Mouse (Mus musculus): ENCODE measurements around the gene Zfp93. TPM values are rescaled to one million over a fixed set of nuclear protein-coding genes. Genes with fewer than 3 reads are reported as not detected.

Gene Zfp93
- polyA plus RNA-seq, 1 experiment, result 1.8 TPM

DNA sequence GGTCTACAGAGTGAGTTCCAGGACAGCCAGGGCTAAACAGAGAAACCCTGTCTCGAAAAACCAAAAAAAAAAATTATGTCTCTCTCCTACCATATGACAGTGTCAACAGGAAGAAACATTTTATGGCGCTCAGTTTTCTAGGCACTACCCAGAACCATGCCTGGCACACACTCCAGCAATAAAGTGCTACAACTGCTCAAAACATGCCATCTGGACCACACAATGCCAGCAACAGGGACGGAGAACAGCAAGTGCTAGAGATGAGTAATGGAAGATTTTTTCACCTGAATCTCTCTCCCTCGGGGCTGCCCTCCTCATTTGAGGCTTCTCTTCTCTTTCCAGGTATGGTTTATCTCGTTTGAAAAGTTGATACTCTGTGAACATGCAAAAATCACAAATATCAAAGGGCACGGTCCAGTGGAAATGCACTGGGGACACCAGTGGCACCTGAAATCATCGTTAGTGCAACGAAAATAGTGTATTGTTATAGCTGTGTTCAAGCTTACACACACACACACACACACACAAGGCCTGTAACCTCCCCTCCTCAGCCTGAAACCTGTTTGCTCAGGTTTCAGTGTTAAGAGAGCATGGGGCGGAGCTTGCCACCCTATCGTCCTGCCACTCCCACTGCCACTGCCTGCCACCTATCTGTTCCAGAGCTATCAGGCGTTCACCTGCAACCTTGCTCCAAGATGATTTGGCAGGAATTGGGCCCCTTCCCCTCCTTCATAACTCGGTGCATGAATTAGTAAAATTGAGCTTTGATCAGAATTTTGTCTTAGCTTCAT lies 23.0 kb downstream of the Zfp93 start:
- Histone ChIP-seq H3K4me3 (ENCODE audit: insufficient read depth, poor library complexity, severe bottlenecking) (no peak overlapping the region), H3ac (ENCODE audit: control insufficient read depth, insufficient read length, low read depth) (no peak overlapping the region), H3K79me3 (ENCODE audit: low read depth) (no peaks in the 10 kb centered on the region), H3K36me3 (ENCODE audit: control insufficient read depth, insufficient read depth) (peaks cover 9% of the 10 kb centered on the region), H3K27me3 (ENCODE audit: control insufficient read depth, insufficient read depth, insufficient read length) (no peaks in the 10 kb centered on the region), H3K79me2 (ENCODE audit: control insufficient read depth, insufficient read depth) (no peaks in the 10 kb centered on the region)
- TF ChIP-seq USF1 (IDR thresholded peaks at IDR 0.05; ENCODE audit: low read depth) (no peak), MYOD1 (IDR thresholded peaks at IDR 0.05; ENCODE audit: control insufficient read depth, insufficient read length, low read depth) (no peak), MAX (IDR thresholded peaks at IDR 0.05) (no peak), MYOG (IDR thresholded peaks at IDR 0.05; ENCODE audit: control insufficient read depth, extremely low read depth, insufficient read length) (no peak), FOSL1 (IDR thresholded peaks at IDR 0.05; ENCODE audit: insufficient read depth, low read length, poor library complexity, severe bottlenecking) (no peak), CEBPB (IDR thresholded peaks at IDR 0.05; ENCODE audit: low read depth) (no peak), CTCF (IDR thresholded peaks at IDR 0.05; ENCODE audit: control insufficient read depth, insufficient read depth, insufficient read length) (no peak)

DNA sequence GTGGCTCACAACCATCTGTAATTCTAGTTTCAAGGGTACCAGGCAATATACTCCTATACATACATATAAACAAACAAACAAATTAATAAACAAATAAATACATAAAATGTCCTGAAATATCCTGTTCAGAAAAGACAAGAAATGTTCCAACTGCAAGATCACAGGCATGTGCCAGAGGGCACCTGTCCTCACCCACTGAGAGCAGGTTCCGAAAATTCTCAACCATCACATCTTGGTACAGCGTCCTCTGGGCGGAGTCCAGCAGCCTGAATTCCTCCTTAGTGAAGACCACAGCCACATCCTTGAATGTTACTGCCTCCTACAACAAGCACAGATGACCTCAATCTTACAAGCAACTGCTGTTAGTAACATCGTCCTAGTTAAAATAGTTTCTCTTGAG lies 24.5 kb downstream of the Zfp93 start:
- Histone ChIP-seq H3ac (ENCODE audit: control insufficient read depth, insufficient read length, low read depth) (no peak overlapping the region), H3K79me3 (ENCODE audit: low read depth) (no peaks in the 10 kb centered on the region), H3K36me3 (ENCODE audit: control insufficient read depth, insufficient read depth) (peaks cover 9% of the 10 kb centered on the region), H3K27me3 (ENCODE audit: control insufficient read depth, insufficient read depth, insufficient read length) (no peaks in the 10 kb centered on the region), H3K4me3 (ENCODE audit: insufficient read depth, poor library complexity, severe bottlenecking) (no peak overlapping the region), H3K79me2 (ENCODE audit: control insufficient read depth, insufficient read depth) (no peaks in the 10 kb centered on the region)
- TF ChIP-seq MAX (IDR thresholded peaks at IDR 0.05), result no peak
- TF ChIP-seq FOSL1 (IDR thresholded peaks at IDR 0.05; ENCODE audit: insufficient read depth, low read length, poor library complexity, severe bottlenecking), result no peak
- no peak for TF ChIP-seq MYOD1 (IDR thresholded peaks at IDR 0.05; ENCODE audit: control insufficient read depth, insufficient read length, low read depth)
- TF ChIP-seq CEBPB (IDR thresholded peaks at IDR 0.05; ENCODE audit: low read depth), result no peak
- TF ChIP-seq CTCF (IDR thresholded peaks at IDR 0.05; ENCODE audit: control insufficient read depth, insufficient read depth, insufficient read length), result no peak
- TF ChIP-seq MYOG (IDR thresholded peaks at IDR 0.05; ENCODE audit: control insufficient read depth, extremely low read depth, insufficient read length), result no peak
- TF ChIP-seq USF1 (IDR thresholded peaks at IDR 0.05; ENCODE audit: low read depth), result no peak

DNA sequence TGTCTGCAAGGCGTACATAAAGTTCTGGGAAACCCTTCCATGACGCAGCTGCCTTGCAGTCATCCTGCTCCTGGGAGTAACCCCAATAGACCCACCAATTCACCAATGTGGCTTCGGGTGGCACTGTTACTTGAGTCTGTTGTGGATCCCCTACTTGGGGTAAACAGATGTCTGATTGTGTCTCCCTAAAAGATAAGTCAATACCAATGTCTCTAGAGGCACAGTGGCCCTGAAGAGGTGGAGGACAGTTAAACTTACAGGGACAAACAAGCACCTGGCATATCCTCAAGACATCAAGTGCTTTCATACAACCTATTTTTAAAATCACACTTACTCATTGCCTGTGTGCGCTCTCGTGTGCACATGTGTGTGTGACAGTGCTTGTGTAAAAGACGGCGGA lies 25.2 kb downstream of the Zfp93 start:
- Histone ChIP-seq H3K36me3 (ENCODE audit: control insufficient read depth, insufficient read depth) (peaks cover 9% of the 10 kb centered on the region), H3K79me2 (ENCODE audit: control insufficient read depth, insufficient read depth) (no peaks in the 10 kb centered on the region), H3ac (ENCODE audit: control insufficient read depth, insufficient read length, low read depth) (no peak overlapping the region), H3K4me3 (ENCODE audit: insufficient read depth, poor library complexity, severe bottlenecking) (no peak overlapping the region), H3K79me3 (ENCODE audit: low read depth) (no peaks in the 10 kb centered on the region), H3K27me3 (ENCODE audit: control insufficient read depth, insufficient read depth, insufficient read length) (no peaks in the 10 kb centered on the region)
- TF ChIP-seq MYOD1 (IDR thresholded peaks at IDR 0.05; ENCODE audit: control insufficient read depth, insufficient read length, low read depth) (no peak), CEBPB (IDR thresholded peaks at IDR 0.05; ENCODE audit: low read depth) (no peak), USF1 (IDR thresholded peaks at IDR 0.05; ENCODE audit: low read depth) (no peak), CTCF (IDR thresholded peaks at IDR 0.05; ENCODE audit: control insufficient read depth, insufficient read depth, insufficient read length) (no peak), MYOG (IDR thresholded peaks at IDR 0.05; ENCODE audit: control insufficient read depth, extremely low read depth, insufficient read length) (no peak), FOSL1 (IDR thresholded peaks at IDR 0.05; ENCODE audit: insufficient read depth, low read length, poor library complexity, severe bottlenecking) (no peak), MAX (IDR thresholded peaks at IDR 0.05) (no peak)

GRCm38 (mm10) chr7:24296386-24296785 lies 26.2 kb downstream of the Zfp93 start:
- H3K79me3 ChIP-seq (ENCODE audit: low read depth), result no peaks in the 10 kb centered on the region
- no peaks in the 10 kb centered on the region for H3K27me3 ChIP-seq (ENCODE audit: control insufficient read depth, insufficient read depth, insufficient read length)
- H3K4me3 ChIP-seq (ENCODE audit: insufficient read depth, poor library complexity, severe bottlenecking), result no peak overlapping the region
- TF ChIP-seq CEBPB (IDR thresholded peaks at IDR 0.05; ENCODE audit: low read depth) (no peak), FOSL1 (IDR thresholded peaks at IDR 0.05; ENCODE audit: insufficient read depth, low read length, poor library complexity, severe bottlenecking) (no peak), MYOD1 (IDR thresholded peaks at IDR 0.05; ENCODE audit: control insufficient read depth, insufficient read length, low read depth) (no peak), CTCF (IDR thresholded peaks at IDR 0.05; ENCODE audit: control insufficient read depth, insufficient read depth, insufficient read length) (no peak), MAX (IDR thresholded peaks at IDR 0.05) (no peak), USF1 (IDR thresholded peaks at IDR 0.05; ENCODE audit: low read depth) (no peak), MYOG (IDR thresholded peaks at IDR 0.05; ENCODE audit: control insufficient read depth, extremely low read depth, insufficient read length) (no peak)
- H3ac ChIP-seq (ENCODE audit: control insufficient read depth, insufficient read length, low read depth), result no peak overlapping the region
- H3K79me2 ChIP-seq (ENCODE audit: control insufficient read depth, insufficient read depth), result no peaks in the 10 kb centered on the region
- H3K36me3 ChIP-seq (ENCODE audit: control insufficient read depth, insufficient read depth), result peaks cover 9% of the 10 kb centered on the region

DNA sequence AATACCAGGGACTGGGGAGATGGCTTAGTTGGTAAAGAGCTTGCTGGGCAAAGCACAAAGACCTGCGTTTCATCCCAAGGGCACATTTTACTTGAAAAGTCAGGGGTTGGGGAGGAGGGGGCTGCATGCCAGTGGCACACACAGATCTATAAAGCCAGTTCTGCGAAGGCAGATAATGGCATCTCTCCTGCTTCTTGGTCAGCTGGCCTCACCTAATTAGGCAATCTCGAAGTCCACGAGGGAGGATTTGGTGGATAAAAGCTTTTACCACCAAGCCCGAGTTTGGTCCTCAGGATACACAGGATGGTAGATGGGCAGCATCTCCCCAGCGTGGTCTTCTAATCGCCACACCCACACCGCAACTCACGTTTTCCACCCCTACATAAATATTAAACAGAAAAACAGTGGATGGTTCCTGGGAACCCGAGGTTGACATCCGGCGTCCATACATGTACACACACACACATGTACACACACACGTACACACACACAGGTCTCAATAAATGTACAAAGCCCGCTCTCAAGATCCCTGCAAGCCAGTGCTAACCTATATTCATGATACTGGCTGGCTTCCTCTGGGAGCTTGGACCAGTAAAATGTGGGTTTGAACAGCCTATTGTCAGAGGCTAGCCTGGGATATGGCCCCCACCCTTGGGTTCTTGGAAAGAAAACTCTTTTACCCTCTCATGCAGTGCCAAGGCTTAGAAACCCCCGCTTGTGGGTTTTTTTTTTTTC lies 27.3 kb downstream of the Zfp93 start:
- Histone ChIP-seq H3K4me3 (ENCODE audit: insufficient read depth, poor library complexity, severe bottlenecking) (no peak overlapping the region), H3ac (ENCODE audit: control insufficient read depth, insufficient read length, low read depth) (no peak overlapping the region), H3K79me2 (ENCODE audit: control insufficient read depth, insufficient read depth) (no peaks in the 10 kb centered on the region), H3K36me3 (ENCODE audit: control insufficient read depth, insufficient read depth) (peaks cover 9% of the 10 kb centered on the region), H3K79me3 (ENCODE audit: low read depth) (no peaks in the 10 kb centered on the region), H3K27me3 (ENCODE audit: control insufficient read depth, insufficient read depth, insufficient read length) (no peaks in the 10 kb centered on the region)
- TF ChIP-seq MAX (IDR thresholded peaks at IDR 0.05) (no peak), MYOG (IDR thresholded peaks at IDR 0.05; ENCODE audit: control insufficient read depth, extremely low read depth, insufficient read length) (no peak), USF1 (IDR thresholded peaks at IDR 0.05; ENCODE audit: low read depth) (no peak), FOSL1 (IDR thresholded peaks at IDR 0.05; ENCODE audit: insufficient read depth, low read length, poor library complexity, severe bottlenecking) (no peak), CTCF (IDR thresholded peaks at IDR 0.05; ENCODE audit: control insufficient read depth, insufficient read depth, insufficient read length) (no peak)

All from C2C12 (cell line).